Mouse (Mus musculus): Measurements from ENCODE around the gene Dynlrb2.

Gene Dynlrb2

GRCm38 (mm10) chr8:116504477-116505120 is at the start of gene Dynlrb2:
Dynlrb2 (plus strand) TSS chr8:116504974.
- peak; percentile 94 to 96 for DNase-seq (ENCODE audit: low spot score in 2 of 2)

- no peak for DNase-seq (ENCODE audit: low spot score in 2 of 2)
Measured at GRCm38 (mm10) chr8:116458569-116458968, 46.2 kb upstream of the Dynlrb2 start.

DNA sequence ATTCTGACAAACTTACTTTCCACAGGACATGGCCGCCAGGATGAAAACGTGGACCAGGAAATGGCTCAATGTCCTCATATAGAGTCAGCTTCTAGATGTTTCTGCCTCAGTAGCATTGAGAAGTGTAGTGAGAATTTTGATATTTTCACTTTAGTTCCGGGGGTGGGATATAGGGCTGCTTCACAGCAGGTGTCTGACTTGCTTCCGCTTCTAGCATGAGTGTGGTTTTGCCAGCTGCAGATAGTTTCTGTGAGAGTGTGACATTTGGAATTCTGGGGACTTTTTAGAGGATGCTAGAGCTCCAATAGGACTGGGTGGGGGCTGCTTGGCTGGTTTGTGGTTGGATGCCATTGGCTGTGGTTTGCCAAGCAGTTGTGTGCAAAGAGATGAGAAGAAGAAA is 43.3 kb upstream of the Dynlrb2 start:
- DNase-seq (ENCODE audit: low spot score in 2 of 2): no peak

DNA sequence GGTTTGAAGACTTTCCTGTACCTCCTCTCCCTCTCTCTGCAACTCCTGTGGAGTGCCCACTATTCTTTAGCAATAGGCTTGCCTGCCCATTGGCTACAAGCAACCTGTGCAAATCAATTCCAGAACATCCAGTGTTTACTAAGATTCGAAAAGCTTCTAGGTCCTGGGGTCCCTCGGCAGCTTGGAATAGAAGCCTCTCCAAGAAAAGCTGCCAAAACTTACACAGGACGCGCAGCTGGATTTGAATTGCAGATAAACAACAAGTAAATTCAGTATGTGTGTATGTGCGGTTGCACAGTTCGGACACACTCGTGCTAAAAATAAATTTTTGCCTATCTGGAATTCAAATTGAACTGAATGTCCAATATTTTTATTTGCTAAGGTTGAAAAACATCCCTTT is 38.2 kb upstream of the Dynlrb2 start:
- DNase-seq (ENCODE audit: low spot score in 2 of 2): no peak

- DNase-seq (ENCODE audit: low spot score in 2 of 2): no peak
Measured at GRCm38 (mm10) chr8:116467027-116467426, 37.7 kb upstream of the Dynlrb2 start.

DNA sequence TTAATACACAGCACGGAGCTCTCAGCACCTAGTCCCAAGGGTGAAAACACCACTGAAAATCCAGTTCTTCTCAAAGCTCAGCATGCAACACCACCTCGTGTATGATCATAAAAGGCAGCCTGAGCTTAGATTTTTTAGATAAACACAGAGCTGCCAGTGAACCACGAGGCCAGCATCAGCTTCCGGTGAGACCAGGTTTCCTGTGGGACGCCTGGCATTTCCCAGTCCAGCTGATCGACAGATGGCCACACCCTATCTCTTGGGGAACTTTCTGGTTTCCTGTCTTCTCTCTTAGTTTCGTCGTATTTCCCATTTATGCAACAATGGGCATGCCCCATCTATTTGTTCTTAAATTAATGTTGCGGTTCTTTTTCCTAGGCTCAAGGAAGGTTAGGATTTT is 26.8 kb upstream of the Dynlrb2 start:
- no peak for DNase-seq (ENCODE audit: low spot score in 2 of 2)

- DNase-seq (ENCODE audit: low spot score in 2 of 2): no peak
Measured at GRCm38 (mm10) chr8:116478681-116479080, 26.1 kb upstream of the Dynlrb2 start.

GRCm38 (mm10) chr8:116480894-116481293 is 23.9 kb upstream of the Dynlrb2 start:
- DNase-seq (ENCODE audit: low spot score in 2 of 2): peak; percentile 71 to 76

GRCm38 (mm10) chr8:116482738-116483137 is 22.0 kb upstream of the Dynlrb2 start:
- no peak for DNase-seq (ENCODE audit: low spot score in 2 of 2)

GRCm38 (mm10) chr8:116484087-116484486 is 20.7 kb upstream of the Dynlrb2 start:
- DNase-seq (ENCODE audit: low spot score in 2 of 2): peak in 1 of 2 experiments; percentile 17

- no peak for DNase-seq (ENCODE audit: low spot score in 2 of 2)
Measured at GRCm38 (mm10) chr8:116488546-116488945, 16.2 kb upstream of the Dynlrb2 start.

DNA sequence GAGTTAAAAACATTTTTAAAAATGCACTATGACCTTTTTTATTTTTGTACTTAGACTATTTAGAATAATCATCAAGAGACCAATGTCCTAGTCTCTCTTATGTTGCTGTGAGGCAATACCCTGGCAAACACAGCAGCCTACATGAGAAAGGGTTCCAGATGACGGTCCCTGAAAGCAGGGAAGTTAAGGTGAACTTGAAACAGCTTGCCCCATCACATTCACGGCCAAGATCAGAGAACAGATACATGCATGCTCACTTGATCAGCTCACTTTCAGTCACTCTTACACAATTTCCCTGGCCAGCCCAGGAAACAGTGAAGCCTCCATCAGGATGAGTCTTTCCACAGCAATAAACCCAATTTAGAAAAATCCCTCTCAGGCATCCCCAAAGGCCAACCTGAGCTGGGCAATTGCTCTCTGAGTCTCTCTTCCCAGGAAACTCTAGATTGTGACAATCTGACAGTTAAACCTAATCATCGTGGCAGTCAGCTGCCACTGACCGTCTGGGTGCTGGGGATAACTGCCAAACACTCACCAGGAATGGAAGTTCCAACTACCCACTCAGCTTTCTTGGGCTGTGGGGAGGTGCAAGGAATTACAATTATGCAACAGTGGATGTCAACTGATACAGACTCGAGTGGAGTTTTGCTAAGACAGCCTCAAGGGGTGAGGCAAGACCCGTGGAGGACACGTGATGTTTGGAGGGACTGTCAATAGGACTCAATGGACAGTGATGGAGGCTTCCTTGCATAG is 4.5 kb upstream of the Dynlrb2 start:
- peak; percentile 15 to 20 for DNase-seq (ENCODE audit: low spot score in 2 of 2)

DNA sequence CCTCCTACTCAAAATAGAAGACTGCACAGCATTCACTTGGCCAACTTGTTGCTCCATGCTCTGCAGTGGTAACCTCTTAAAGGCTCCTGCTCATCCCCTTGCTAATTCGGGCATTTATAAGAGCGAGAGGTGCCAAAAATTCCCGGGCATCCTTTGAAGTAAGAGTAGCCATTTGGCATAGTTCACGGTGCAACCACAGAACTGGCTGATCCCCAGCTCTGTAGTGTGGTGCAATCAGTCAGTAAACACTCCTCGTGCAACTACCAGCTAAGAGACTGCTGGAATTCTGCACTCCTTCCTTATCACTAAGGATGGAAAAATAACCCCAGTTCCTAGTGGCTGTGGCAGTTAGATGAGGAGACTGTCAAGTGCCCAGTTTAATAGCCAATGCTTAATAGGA is 3.9 kb downstream of the Dynlrb2 start:
- no peak for DNase-seq (ENCODE audit: low spot score in 2 of 2)

DNA sequence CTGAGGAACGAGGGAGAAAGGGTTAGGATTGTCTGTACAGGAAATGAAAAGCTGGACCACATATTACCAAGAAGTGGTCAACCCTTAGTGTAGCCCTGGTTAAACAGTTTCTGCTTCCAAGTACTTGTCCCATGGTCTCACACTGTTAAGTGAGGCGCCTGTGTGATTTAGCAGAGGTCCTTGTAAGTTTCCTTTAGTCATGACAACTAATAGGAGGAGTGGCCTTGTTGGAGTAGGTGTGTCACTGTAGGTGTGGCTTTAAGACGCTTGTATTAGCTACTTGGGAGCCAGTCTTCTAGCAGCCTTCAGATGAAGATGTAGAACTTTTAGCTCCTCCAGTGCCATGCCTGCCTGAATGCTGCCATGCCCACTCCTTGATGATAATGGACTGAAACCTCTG is 4.5 kb downstream of the Dynlrb2 start:
- no peak for DNase-seq (ENCODE audit: low spot score in 2 of 2)

DNA sequence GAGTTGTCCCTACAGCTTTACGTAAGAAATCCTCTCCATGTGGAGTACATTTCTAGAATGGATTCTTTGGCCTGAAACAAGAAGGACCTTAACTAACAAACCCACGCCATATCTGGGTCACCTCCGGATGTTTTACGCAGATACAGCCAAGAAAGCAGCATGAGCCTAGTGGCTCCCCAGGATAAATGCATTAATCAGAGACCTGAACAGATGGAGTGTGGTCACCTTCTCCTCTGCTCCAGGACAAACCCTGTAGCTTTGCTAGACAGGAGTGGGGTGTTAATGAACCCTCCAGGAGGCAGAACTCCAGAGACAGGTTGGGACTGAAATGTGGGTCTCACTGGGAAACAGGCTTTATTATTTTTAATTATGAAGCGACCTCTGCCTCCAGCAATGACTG is 14.9 kb downstream of the Dynlrb2 start:
- no peak for DNase-seq (ENCODE audit: low spot score in 2 of 2)

GRCm38 (mm10) chr8:116521208-116521607 is 16.4 kb downstream of the Dynlrb2 start:
- no peak for DNase-seq (ENCODE audit: low spot score in 2 of 2)

DNA sequence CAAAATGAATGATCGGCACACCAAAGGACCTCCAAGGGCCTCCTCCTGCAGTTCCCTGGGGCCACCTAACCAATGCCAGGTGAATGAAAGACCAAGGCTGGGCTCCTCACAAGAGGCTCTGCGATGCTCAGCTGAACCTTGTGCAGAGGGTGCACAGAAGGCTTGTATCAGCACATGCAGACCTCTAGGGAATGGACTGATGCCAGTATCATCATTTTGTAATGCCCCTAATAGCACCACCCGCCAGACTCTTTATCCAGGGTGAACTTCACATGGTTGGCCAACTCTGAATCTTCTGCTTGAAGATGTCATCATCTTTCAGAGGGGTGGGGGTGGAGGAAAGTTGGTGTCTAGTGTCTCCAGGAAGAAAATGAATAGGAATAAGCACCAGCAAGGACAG is 16.9 kb downstream of the Dynlrb2 start:
- no peak for DNase-seq (ENCODE audit: low spot score in 2 of 2)

DNA sequence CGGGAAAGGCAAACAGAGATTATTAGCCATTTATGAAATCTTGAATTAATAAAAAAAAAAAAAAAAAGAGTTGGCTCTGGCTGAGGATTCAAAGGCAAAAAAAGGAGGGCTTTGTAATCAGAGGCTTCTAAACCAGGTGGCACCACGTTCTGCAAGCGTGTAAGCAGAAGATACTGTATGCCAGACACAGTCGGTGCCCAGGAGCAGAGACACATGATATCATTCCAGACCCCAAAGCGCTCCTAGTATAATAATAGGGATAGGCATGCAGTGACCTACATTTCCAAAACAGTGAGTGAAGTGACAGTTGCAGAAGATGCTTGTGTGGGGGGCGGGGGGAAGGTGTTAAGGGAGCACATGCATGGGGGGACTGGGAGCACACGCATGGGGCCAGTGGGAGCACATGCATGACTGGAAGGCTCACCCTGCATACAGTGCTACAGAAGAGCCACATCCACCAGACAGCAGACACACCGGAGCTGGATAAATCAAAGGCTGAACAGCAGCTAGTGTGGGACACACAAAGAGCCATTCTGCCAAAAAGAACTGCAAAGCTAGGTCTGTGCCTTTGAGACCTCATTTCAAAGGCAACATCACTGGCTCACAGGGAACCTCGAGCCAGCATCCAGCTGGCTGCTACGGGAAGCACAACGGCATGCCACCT is 17.5 kb downstream of the Dynlrb2 start:
- DNase-seq (ENCODE audit: low spot score in 2 of 2): no peak

DNA sequence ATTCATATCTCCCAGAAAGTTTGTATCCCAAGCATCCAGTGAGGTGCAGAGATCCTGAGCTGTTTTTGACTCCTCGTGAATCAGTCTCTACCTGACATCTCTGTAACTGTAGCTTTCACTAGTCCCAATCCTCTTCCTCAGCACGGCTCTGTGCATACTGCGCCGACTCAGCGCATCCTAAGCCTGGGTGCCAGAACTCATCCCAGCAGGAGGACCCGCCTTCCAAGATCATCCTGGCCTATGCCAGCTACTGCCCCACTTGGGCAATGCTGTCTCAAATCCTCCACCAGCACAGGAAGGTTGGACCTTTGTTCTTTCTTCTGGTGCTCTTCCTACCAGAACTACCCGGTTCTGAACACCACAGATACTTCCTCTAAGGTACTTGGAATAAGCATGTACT is 20.1 kb downstream of the Dynlrb2 start:
- DNase-seq (ENCODE audit: low spot score in 2 of 2): no peak

GRCm38 (mm10) chr8:116528736-116529135 is 24.0 kb downstream of the Dynlrb2 start:
- DNase-seq (ENCODE audit: low spot score in 2 of 2): no peak

DNA sequence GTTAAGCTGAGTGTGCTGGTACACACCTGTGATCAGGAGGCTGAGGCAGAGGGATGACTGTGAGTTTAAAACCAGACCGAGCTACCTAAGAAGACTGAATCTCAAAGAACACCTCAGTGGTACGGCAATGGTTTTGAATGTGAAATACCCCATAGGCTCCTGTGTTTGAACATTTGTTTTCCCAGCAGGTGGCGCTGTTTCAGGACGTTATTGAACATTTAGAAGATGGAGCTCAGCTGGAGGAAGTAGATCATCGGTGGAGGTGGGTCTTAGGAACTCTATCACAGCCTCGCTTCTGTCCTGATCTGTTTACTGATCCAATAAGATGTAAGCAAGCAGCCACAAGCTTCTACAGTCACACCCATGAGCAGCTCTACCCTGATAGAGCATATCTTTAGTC is 28.3 kb downstream of the Dynlrb2 start:
- no peak for DNase-seq (ENCODE audit: low spot score in 2 of 2)

DNA sequence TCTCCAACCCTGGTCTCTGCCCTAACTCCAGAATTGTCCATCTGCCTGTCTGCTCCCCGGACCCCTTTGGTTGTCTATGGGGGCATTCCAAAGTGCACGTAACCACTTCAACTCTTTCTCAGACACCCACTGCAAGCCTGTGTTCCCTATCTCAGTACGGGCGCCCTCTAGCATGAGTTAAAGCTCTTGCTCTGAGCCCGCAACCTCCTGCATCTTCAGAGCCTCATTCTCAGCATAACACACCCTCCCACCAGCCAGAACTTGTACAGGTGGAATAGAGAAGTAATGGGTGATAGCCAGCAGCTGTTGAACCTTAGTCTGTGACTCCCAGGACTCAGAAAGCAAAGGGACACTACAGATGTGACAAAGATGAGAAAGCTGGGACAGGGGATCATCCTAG is 32.0 kb downstream of the Dynlrb2 start:
- no peak for DNase-seq (ENCODE audit: low spot score in 2 of 2)

DNA sequence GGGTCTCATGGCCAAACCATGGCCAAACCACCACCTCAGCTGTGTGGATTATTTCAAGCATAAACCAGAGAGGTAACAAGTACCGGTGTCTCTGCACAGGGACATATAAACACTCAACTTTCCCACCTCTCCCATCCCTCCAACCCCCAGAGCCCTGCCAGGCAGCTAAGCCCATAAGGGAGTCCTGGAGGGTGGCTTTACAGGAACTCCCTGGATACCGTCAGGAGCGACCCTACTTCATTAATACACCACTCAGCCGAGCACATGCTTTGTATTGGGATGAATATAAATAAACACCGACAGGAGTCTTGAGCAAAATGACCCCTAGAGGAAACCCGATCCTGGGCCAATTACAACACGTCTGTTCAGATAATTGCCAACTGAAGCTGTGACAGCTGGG is 34.0 kb downstream of the Dynlrb2 start:
- DNase-seq (ENCODE audit: low spot score in 2 of 2): no peak

Data from right cerebral cortex, adult 2 months (tissue).